Mouse (Mus musculus) MEL (cell line): ENCODE results near the gene Apba1.

Experiments used
- CTCF ChIP-seq, 3 experiments: IDR thresholded peaks in 2 of 3; conservative IDR thresholded peaks in 1 of 3; 2 replicates each; pipeline ENCODE4 v1.5.1; 2011 to 2012; ENCODE audit warnings: low read length in 3 of 3, low read depth in 2 of 3, mild to moderate bottlenecking in 2 of 3, improper control_type of control experiment in 1 of 3, inconsistent platforms in 1 of 3, mixed read lengths in 1 of 3, moderate library complexity in 1 of 3; ENCODE audit not compliant: control insufficient read depth in 1 of 3, insufficient read depth in 1 of 3, poor library complexity in 1 of 3, severe bottlenecking in 1 of 3
- GATA1 ChIP-seq: IDR thresholded peaks from 2 replicates; pipeline ENCODE4 v1.6.1; 2011; ENCODE audit warnings: low read depth, low read length, improper control_type of control experiment
- HCFC1 ChIP-seq: IDR thresholded peaks from 2 replicates; pipeline ENCODE4 v1.6.1; 2012; ENCODE audit warnings: low read depth, mild to moderate bottlenecking, inconsistent platforms, low read length, improper control_type of control experiment, moderate library complexity
- KAT2A ChIP-seq: conservative IDR thresholded peaks from 2 replicates; pipeline ENCODE4 v1.6.1; 2012; ENCODE audit warnings: low read depth, low read length, improper control_type of control experiment, inconsistent platforms
- MAFK ChIP-seq: IDR thresholded peaks from 2 replicates; pipeline ENCODE4 v1.6.1; 2011; ENCODE audit warnings: low read depth, mild to moderate bottlenecking, low read length, improper control_type of control experiment, borderline replicate concordance
- MYC ChIP-seq: IDR thresholded peaks from 2 replicates; pipeline ENCODE4 v1.6.1; 2011; ENCODE audit warnings: low read depth, mild to moderate bottlenecking, low read length, improper control_type of control experiment, moderate library complexity
- POLR2A ChIP-seq, 2 experiments: IDR thresholded peaks; 2 replicates each; pipeline ENCODE4 v1.6.1; 2011 to 2012; ENCODE audit warnings: low read length in 2 of 2, mild to moderate bottlenecking in 2 of 2, control low read depth in 1 of 2, improper control_type of control experiment in 1 of 2, low read depth in 1 of 2, moderate library complexity in 1 of 2; ENCODE audit not compliant: control insufficient read depth in 1 of 2, insufficient read depth in 1 of 2, poor library complexity in 1 of 2
- ZKSCAN1 ChIP-seq: IDR thresholded peaks from 2 replicates; pipeline ENCODE4 v1.6.1; 2012; ENCODE audit warnings: low read depth, mild to moderate bottlenecking, inconsistent platforms, low read length, improper control_type of control experiment, moderate library complexity
- ZMIZ1 ChIP-seq: IDR thresholded peaks from 2 replicates; pipeline ENCODE4 v1.6.1; 2012; ENCODE audit warnings: low read depth, mild to moderate bottlenecking, inconsistent platforms, low read length, improper control_type of control experiment, moderate library complexity

- TF ChIP-seq MYC (no peak), ZKSCAN1 (no peak), ZMIZ1 (no peak), POLR2A (IDR thresholded peaks at IDR 0.05; ENCODE audit: control insufficient read depth in 1 of 2, insufficient read depth in 1 of 2, low read depth in 1 of 2, low read length in 2 of 2, poor library complexity in 1 of 2) (peak in 1 of 2 experiments; percentile 45; a peak in 1 of 4 replicates), GATA1 (no peak), CTCF (IDR thresholded peaks at IDR 0.05 in 2 of 3, conservative IDR thresholded peaks at IDR 0.05 in 1 of 3; ENCODE audit: control insufficient read depth in 1 of 3, insufficient read depth in 1 of 3, low read depth in 2 of 3, low read length in 3 of 3, poor library complexity in 1 of 3, severe bottlenecking in 1 of 3) (peak in 1 of 3 experiments; percentile 9; a peak in 1 of 6 replicates), HCFC1 (no peak), MAFK (no peak), KAT2A (no peak)
Measured at GRCm38 (mm10) chr19:23758554-23759321, at the start of gene Apba1.
